Mouse (Mus musculus) limb, embryonic 11.5 days (tissue): Measurements from ENCODE around the gene BC051142. TPM values are rescaled to one million over a fixed set of nuclear protein-coding genes. Genes with fewer than 3 reads are reported as not detected.

ENCODE experiments used
- ATAC-seq: fragments of 200-750 bp; cut with Nextera tagmentation; 2 replicates; pipeline ENCODE4 v1.8.0; 2017; ENCODE audit warnings: low read depth; ENCODE audit not compliant: insufficient number of reproducible peaks, low FRiP score, low TSS enrichment
- DNase-seq: peaks from one replicate; pipeline ENCODE4 v3.0.0-alpha.2; 2015; ENCODE audit warnings: low spot score
- H3K27ac ChIP-seq: fragments of 300-500 bp; sonication (generic); replicated peaks from 2 replicates; pipeline ENCODE4 v1.5.1; 2014; ENCODE audit warnings: low read depth, mild to moderate bottlenecking, low read length
- H3K27me3 ChIP-seq: fragments of 300-500 bp; sonication (generic); 2 replicates; pipeline ENCODE4 v1.6.1; 2014; ENCODE audit warnings: mild to moderate bottlenecking, low read length, mixed read lengths; ENCODE audit not compliant: control insufficient read depth, insufficient read depth
- H3K36me3 ChIP-seq: fragments of 300-500 bp; sonication (generic); 2 replicates; pipeline ENCODE4 v1.6.1; 2014; ENCODE audit warnings: mild to moderate bottlenecking, low read length, moderate library complexity, mixed read lengths; ENCODE audit not compliant: control insufficient read depth, insufficient read depth
- H3K4me1 ChIP-seq: fragments of 300-500 bp; sonication (generic); 2 replicates; pipeline ENCODE4 v1.6.1; 2014; ENCODE audit warnings: low read length, mixed read lengths; ENCODE audit not compliant: control insufficient read depth, insufficient read depth
- H3K4me2 ChIP-seq: fragments of 300-500 bp; sonication (generic); 2 replicates; pipeline ENCODE4 v1.6.1; 2014; ENCODE audit warnings: low read depth, mild to moderate bottlenecking, moderate library complexity; ENCODE audit not compliant: severe bottlenecking
- H3K4me3 ChIP-seq: fragments of 300-500 bp; sonication (generic); 2 replicates; pipeline ENCODE4 v1.5.1; 2014; ENCODE audit warnings: low read depth, low read length
- H3K9ac ChIP-seq: fragments of 300-500 bp; sonication (generic); 2 replicates; pipeline ENCODE4 v1.6.1; 2014; ENCODE audit warnings: mild to moderate bottlenecking, low read length
- H3K9me3 ChIP-seq: fragments of 300-500 bp; sonication (generic); 2 replicates; pipeline ENCODE4 v1.6.1; 2016; ENCODE audit warnings: low read length; ENCODE audit not compliant: control insufficient read depth
- WGBS: fragments of 180-500 bp; shearing (Covaris S2); extraction: QIAGEN DNeasy Blood & Tissue Kit; methylation state at CpG from one replicate; pipeline ENCODE4 v1.1.7; 2014; 5-methylcytosine and 5-hydroxymethylcytosine counted together
- polyA plus RNA-seq: library from polyadenylated mRNA; unstranded; fragments of >200 nt; fragmentation: Nextera tagmentation; extraction: Ambion mirVana; gene quantifications from 2 replicates; pipeline ENCODE4 v1.2.1, GENCODE M21; 2014

BC051142 gene
- 0.70 and 0.73 TPM in 2 replicates for polyA plus RNA-seq

DNA sequence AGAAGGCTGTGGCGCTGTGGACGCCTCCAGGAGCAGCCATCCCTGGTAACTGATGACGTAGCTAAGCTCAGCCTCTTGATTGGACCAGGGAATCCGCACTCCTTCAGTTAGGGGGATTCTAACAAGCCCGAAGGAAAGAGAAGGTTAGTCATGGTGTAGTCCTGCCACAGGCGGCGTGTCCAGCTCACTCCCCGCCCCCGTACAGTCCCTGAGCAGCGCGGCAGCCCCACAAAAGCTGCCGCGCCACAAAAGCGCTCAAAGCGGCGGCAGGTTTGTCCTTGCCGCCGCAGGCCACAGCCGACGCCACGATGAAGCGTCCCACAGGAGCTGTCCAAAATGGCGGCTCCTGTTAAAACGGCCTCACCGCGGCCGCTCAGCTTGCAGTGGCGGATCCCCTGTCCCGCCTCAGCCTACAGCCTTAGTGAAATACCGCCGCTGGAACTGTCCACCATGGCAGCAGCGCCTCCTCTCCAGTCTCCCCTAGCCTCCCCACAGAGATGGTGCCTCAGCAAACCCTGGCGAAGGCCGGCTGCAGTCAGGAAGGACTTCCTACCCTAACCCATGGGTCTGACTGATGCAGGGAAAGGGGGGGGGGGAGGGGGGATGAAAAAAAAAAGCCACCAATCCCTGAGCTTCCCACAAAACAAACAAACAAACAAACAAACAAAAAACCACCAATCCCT, at the start of gene BC051142:
Gene BC051142 (plus strand): TSS at position 110 of the 683 bp plus-strand sequence.
- peak; percentile 79 for DNase-seq
- Histone ChIP-seq H3K9me3 (no peaks in the 10 kb centered on the region), H3K4me3 (peak within 1 kb of the TSS; percentile 52), H3K4me1 (no peaks in the 10 kb centered on the region), H3K9ac (peak within 1 kb of the TSS; percentile 79), H3K27ac (0 out of 2 replicates have a peak within 1 kb of the TSS, but pooled peaks have one; percentile 52), H3K27me3 (no peaks in the 10 kb centered on the region), H3K36me3 (no peaks in the 10 kb centered on the region), H3K4me2 (peak within 1 kb of the TSS; percentile 63)
- ATAC-seq: peak; percentile 87
- 5% methylated on average over 34 of the region's 34 CpGs for WGBS

DNA sequence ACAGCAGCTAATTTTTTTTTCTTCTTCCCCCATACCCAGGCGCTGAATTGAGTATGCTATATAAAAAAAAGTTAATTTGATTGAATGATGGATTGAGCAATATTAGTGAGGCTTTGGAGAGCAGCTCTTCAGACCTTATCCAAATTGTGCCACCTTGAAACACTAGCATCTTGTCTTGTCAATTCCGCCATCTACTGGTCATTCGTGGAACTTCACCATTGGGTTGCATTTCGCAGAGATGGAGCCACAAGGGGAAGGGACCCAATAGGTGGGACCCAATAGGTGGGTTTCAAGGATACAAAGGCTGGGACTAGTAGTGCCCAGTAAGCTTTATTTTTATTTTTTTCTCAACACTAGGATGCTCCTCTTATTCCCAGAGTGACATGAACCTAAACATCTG, 49.2 kb upstream of the BC051142 start:
- Histone ChIP-seq H3K36me3 (no peaks in the 10 kb centered on the region), H3K4me1 (no peaks in the 10 kb centered on the region), H3K27me3 (no peaks in the 10 kb centered on the region), H3K27ac (no peak overlapping the region), H3K9ac (no peak overlapping the region), H3K4me2 (no peak overlapping the region), H3K9me3 (no peaks in the 10 kb centered on the region), H3K4me3 (no peak overlapping the region)
- ATAC-seq (no peak), DNase-seq (peak; percentile 89)
- 9% methylated on average over 4 of the region's 4 CpGs for WGBS

DNA sequence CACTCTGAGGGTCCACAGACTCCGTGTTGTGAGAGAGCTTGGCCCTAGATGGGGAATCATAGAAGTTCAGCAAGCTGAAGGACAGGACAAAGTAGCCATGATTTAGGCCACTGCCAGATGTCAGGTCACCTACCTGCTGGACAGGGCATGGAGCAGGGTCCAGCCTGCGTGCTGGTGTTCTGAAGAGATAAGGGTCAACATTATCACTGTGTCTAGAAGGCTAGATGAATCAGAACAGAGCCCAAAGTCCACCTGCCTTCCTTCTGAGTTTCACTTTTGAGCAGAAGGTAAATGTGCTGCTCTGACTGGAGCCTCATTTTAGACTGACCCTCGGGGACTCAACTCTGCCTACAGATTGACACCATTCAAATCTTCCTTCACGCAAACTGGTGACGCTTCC, 44.1 kb upstream of the BC051142 start, which contains the start of gene Btnl2:
Gene Btnl2 (plus strand): TSS at position 284 of the 400 bp plus-strand sequence.
- Histone ChIP-seq H3K9ac (no peak within 1 kb of the TSS), H3K27me3 (no peaks in the 10 kb centered on the region), H3K9me3 (no peaks in the 10 kb centered on the region), H3K27ac (no peak within 1 kb of the TSS), H3K36me3 (no peaks in the 10 kb centered on the region), H3K4me2 (no peak within 1 kb of the TSS), H3K4me3 (no peak within 1 kb of the TSS), H3K4me1 (no peaks in the 10 kb centered on the region)
- 82% methylated on average over 5 of the region's 5 CpGs for WGBS
- DNase-seq: no peak
- no peak for ATAC-seq

DNA sequence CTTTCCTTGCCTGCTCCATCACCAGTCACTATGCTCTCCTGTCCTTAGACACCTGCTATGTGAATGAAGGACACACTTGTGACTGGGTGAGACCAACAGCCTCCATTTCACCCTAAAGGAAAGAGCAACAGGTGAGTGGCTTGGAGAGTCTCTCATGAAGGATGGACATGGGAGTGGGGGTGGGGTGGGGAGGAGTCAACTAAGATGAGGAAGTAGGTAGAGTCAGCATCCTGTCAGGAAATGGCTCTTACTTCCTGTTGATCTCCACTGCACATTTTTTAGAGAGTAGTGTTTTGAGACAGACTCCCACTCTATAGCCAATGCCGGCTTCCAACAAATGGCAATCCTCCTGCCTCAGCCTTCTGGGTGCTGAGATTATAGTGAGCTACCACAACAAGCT, 43.7 kb upstream of the BC051142 start:
- H3K9me3 ChIP-seq: no peaks in the 10 kb centered on the region
- no peaks in the 10 kb centered on the region for H3K4me1 ChIP-seq
- ATAC-seq (no peak), DNase-seq (no peak)
- H3K27me3 ChIP-seq: no peaks in the 10 kb centered on the region
- no peaks in the 10 kb centered on the region for H3K36me3 ChIP-seq
- no peak overlapping the region for H3K27ac ChIP-seq
- 88% methylated on average over 1 of the region's 1 CpGs for WGBS
- H3K4me2 ChIP-seq: no peak overlapping the region
- H3K4me3 ChIP-seq: no peak overlapping the region
- H3K9ac ChIP-seq: no peak overlapping the region

DNA sequence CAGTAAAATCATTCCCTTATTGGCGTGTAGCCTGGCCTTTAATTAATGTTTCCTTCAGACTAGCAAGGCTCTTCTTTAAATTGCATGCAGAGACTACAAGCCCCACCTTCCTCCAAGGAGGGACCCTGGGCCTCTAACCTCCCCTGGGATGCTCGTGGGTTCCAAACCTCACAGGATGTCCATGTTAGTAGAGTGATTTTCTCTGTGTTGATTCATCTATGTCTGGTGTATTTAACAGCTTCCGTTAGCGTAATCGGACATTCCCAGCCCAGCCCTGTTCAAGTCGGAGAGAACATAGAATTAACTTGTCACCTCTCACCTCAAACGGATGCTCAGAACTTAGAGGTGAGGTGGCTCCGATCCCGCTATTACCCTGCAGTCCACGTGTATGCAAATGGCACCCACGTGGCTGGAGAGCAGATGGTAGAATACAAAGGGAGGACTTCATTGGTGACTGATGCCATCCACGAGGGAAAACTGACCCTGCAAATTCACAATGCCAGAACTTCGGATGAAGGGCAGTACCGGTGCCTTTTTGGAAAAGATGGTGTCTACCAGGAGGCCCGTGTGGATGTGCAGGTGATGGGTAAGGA, 35.6 kb upstream of the BC051142 start:
- ATAC-seq: no peak
- no peaks in the 10 kb centered on the region for H3K4me1 ChIP-seq
- H3K4me3 ChIP-seq: no peak overlapping the region
- no peak overlapping the region for H3K9ac ChIP-seq
- H3K27ac ChIP-seq: no peak overlapping the region
- no peak overlapping the region for H3K4me2 ChIP-seq
- H3K27me3 ChIP-seq: no peaks in the 10 kb centered on the region
- H3K9me3 ChIP-seq: no peaks in the 10 kb centered on the region
- WGBS: 86% methylated on average over 15 of the region's 15 CpGs
- DNase-seq: no peak
- no peaks in the 10 kb centered on the region for H3K36me3 ChIP-seq

DNA sequence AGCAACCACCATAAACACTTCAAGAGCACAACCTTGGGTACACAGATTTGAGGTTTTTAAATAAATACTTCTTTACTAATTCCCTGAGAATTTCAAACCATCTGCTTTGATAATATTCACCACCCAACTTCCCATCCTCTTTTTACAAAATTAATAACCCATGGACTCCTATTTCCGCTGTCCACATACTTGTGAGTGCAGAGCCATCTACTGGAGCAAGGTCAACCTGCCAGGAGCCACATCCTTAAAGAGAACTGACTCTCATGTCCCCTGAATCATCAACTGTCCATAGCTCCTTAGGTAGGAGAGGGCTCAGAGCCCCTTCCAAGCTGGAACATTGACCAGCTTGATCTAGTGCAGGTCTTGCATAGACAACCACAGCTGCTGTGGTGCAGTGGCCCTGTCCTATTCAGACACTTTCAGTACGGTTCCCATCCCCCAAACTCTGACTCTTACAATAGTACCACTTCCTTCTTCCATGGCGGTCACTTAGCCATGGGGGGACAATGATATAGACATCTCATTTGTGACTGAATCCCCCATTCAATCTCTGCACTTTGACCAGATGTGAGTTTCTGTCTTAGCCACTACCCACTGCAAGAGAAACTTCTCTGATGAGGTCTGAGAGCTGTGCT, 34.8 kb upstream of the BC051142 start:
- H3K9me3 ChIP-seq: no peaks in the 10 kb centered on the region

DNA sequence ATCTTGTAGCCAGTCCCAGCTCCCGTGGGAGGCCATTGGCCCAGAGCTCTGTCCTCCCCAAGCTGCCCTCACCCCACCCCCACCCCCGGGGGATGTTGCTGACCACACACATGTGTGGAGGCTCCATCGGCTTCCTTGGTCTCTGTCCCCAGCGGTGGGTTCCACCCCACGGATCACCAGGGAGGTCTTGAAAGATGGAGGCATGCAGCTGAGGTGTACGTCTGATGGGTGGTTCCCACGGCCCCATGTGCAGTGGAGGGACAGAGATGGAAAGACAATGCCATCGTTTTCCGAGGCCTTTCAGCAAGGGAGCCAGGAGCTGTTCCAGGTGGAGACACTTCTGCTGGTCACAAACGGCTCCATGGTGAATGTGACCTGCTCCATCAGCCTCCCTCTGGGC, 33.6 kb upstream of the BC051142 start:
- Histone ChIP-seq H3K27me3 (no peaks in the 10 kb centered on the region), H3K9me3 (no peaks in the 10 kb centered on the region), H3K27ac (no peak overlapping the region), H3K9ac (no peak overlapping the region), H3K36me3 (no peaks in the 10 kb centered on the region), H3K4me2 (no peak overlapping the region), H3K4me3 (no peak overlapping the region), H3K4me1 (no peaks in the 10 kb centered on the region)
- no peak for ATAC-seq
- 74% methylated on average over 10 of the region's 10 CpGs for WGBS
- DNase-seq: no peak

More for the DNA sequence above, 34.8 kb upstream of the BC051142 start:
- Histone ChIP-seq H3K27me3 (no peaks in the 10 kb centered on the region), H3K36me3 (no peaks in the 10 kb centered on the region), H3K27ac (no peak overlapping the region), H3K4me3 (no peak overlapping the region), H3K4me2 (no peak overlapping the region), H3K4me1 (no peaks in the 10 kb centered on the region), H3K9ac (no peak overlapping the region)
- ATAC-seq (no peak), DNase-seq (no peak)
- WGBS: 84% methylated on average over 3 of the region's 3 CpGs

DNA sequence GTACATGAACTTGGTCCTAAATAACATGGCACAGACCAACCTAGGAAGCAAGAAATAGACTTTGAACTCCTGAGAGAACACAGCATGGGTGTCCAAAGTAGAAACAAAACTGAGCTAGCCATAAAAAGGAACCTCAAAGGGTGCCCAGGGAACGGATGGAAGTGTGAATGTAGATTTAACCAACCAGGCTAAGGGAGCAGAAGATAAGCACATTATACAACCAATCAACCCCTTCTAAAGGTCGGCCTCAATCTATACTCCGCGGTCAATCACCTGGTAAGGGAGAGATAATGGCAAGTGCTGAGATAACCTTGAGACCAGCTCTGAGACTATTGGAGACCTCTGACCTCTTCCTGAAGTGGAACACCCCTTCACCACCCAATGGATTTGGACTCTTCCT, 28.1 kb upstream of the BC051142 start:
- no peaks in the 10 kb centered on the region for H3K4me1 ChIP-seq
- no peak overlapping the region for H3K4me3 ChIP-seq
- no peak overlapping the region for H3K9ac ChIP-seq
- no peak for ATAC-seq
- no peaks in the 10 kb centered on the region for H3K9me3 ChIP-seq
- no peak for DNase-seq
- H3K27ac ChIP-seq: no peak overlapping the region
- 78% methylated on average over 4 of the region's 4 CpGs for WGBS
- no peaks in the 10 kb centered on the region for H3K27me3 ChIP-seq
- no peaks in the 10 kb centered on the region for H3K36me3 ChIP-seq
- H3K4me2 ChIP-seq: no peak overlapping the region
